Mouse (Mus musculus): Measurements from ENCODE around the gene Dcst1.

- TF ChIP-seq CTCF (IDR thresholded peaks at IDR 0.05; ENCODE audit: control insufficient read depth, insufficient read depth, insufficient read length): no peak
- no peak for TF ChIP-seq USF1 (IDR thresholded peaks at IDR 0.05; ENCODE audit: low read depth)
- no peak for TF ChIP-seq MYOD1 (IDR thresholded peaks at IDR 0.05; ENCODE audit: control insufficient read depth, insufficient read length, low read depth)
Measured at GRCm38 (mm10) chr3:89382950-89383349, 17.9 kb upstream of the Dcst1 start.
